Mouse (Mus musculus) kidney, adult 2 months (tissue): Measurements from ENCODE around the gene Ubap2l. TPM values are rescaled to one million over a fixed set of nuclear protein-coding genes. Genes with fewer than 3 reads are reported as not detected.

Source experiments
- DNase-seq: peaks from one replicate; pipeline ENCODE4 v3.0.0; 2021
- H3K27ac ChIP-seq: fragments of 200-500 bp; 2 replicates; pipeline ENCODE4 v1.5.1; 2012; ENCODE audit warnings: low read depth, low read length, control low read depth, inconsistent platforms; ENCODE audit not compliant: insufficient read depth
- H3K27me3 ChIP-seq: fragments of 200-500 bp; replicated peaks from 2 replicates; pipeline ENCODE4 v1.6.1; 2012; ENCODE audit warnings: mild to moderate bottlenecking, moderate library complexity, low read length, inconsistent platforms; ENCODE audit not compliant: control insufficient read depth, insufficient read depth
- H3K36me3 ChIP-seq: fragments of 200-500 bp; 2 replicates; pipeline ENCODE4 v1.6.1; 2012; ENCODE audit warnings: mild to moderate bottlenecking, moderate library complexity, low read length, inconsistent platforms; ENCODE audit not compliant: control insufficient read depth, insufficient read depth
- H3K4me1 ChIP-seq: fragments of 200-500 bp; 2 replicates; pipeline ENCODE4 v1.6.1; 2011; ENCODE audit warnings: low read length; ENCODE audit not compliant: control insufficient read depth, insufficient read depth
- H3K4me3 ChIP-seq: fragments of 200-500 bp; 2 replicates; pipeline ENCODE4 v1.5.1; 2011; ENCODE audit warnings: mild to moderate bottlenecking, low read depth, low read length, control low read depth; ENCODE audit not compliant: insufficient read depth
- CTCF ChIP-seq: fragments of 200-500 bp; conservative IDR thresholded peaks from 2 replicates; pipeline ENCODE4 v1.5.1; 2011; ENCODE audit warnings: low read depth, mild to moderate bottlenecking, control low read depth, low read length, moderate library complexity, mixed read lengths; ENCODE audit not compliant: insufficient read depth, insufficient read length
- POLR2A ChIP-seq: fragments of 200-500 bp; IDR thresholded peaks from one replicate; pipeline ENCODE4 v1.6.1; 2011; ENCODE audit warnings: low read depth, low read length, control low read depth
- WGBS: fragments of 180-500 bp; shearing (Covaris S2); methylation state at CpG from one replicate; pipeline ENCODE4 v1.1.7; 2018; 5-methylcytosine and 5-hydroxymethylcytosine counted together
- polyA plus RNA-seq: library from polyadenylated mRNA; depleted of rRNA; stranded (reverse); fragments of >200 nt; gene quantifications from 2 replicates; pipeline ENCODE4 v1.2.3, GENCODE M21; 2012

Gene Ubap2l
- polyA plus RNA-seq, 1 experiment = 108 TPM

- Histone ChIP-seq H3K4me3 (peak overlapping the region; percentile 69), H3K27me3 (no peaks in the 10 kb centered on the region), H3K27ac (peak overlapping the region; percentile 89), H3K4me1 (peaks cover 42% of the 10 kb centered on the region), H3K36me3 (no peaks in the 10 kb centered on the region)
- peak; percentile 77 for DNase-seq
- under 1% methylated on average over 53 of the region's 53 CpGs for WGBS
- TF ChIP-seq POLR2A = no peak
- TF ChIP-seq CTCF = no peak
Measured at GRCm38 (mm10) chr3:90079763-90080497, 27.5 kb upstream of the Ubap2l start.

- Histone ChIP-seq H3K36me3 (no peaks in the 10 kb centered on the region), H3K4me1 (peaks cover 35% of the 10 kb centered on the region), H3K4me3 (peak overlapping the region; percentile 69), H3K27me3 (no peaks in the 10 kb centered on the region), H3K27ac (peak overlapping the region; percentile 89)
- DNase-seq = peak; percentile 98
- TF ChIP-seq POLR2A = peak; percentile 56
- no peak for TF ChIP-seq CTCF
- 1% methylated on average over 33 of the region's 33 CpGs for WGBS
Measured at GRCm38 (mm10) chr3:90079133-90079762, 26.8 kb upstream of the Ubap2l start.

- 38% methylated on average over 5 of the region's 5 CpGs for WGBS
- H3K4me3 ChIP-seq = no peak overlapping the region
- DNase-seq = no peak
- no peaks in the 10 kb centered on the region for H3K36me3 ChIP-seq
- H3K27ac ChIP-seq = no peak overlapping the region
- no peaks in the 10 kb centered on the region for H3K27me3 ChIP-seq
- TF ChIP-seq POLR2A = no peak
- peaks cover 25% of the 10 kb centered on the region for H3K4me1 ChIP-seq
Measured at GRCm38 (mm10) chr3:90078224-90078623, 25.8 kb upstream of the Ubap2l start.

- peak; percentile 89 for DNase-seq
Measured at GRCm38 (mm10) chr3:90076921-90077716, 24.7 kb upstream of the Ubap2l start.

GRCm38 (mm10) chr3:90072294-90072693 is 19.9 kb upstream of the Ubap2l start, which contains the start of gene Tpm3:
Gene Tpm3, plus strand, starts transcription at chr3:90072649.
- Histone ChIP-seq H3K27me3 (no peaks in the 10 kb centered on the region), H3K4me1 (peaks cover 2% of the 10 kb centered on the region; the same call in 1 of the 2 replicates), H3K36me3 (no peaks in the 10 kb centered on the region), H3K27ac (no peak within 1 kb of the TSS), H3K4me3 (no peak within 1 kb of the TSS)
- no peak for DNase-seq
- 70% methylated on average over 4 of the region's 4 CpGs for WGBS
- TF ChIP-seq CTCF (no peak), POLR2A (no peak)

More at GRCm38 (mm10) chr3:90076921-90077716, 24.7 kb upstream of the Ubap2l start:
- 31% methylated on average over 5 of the region's 5 CpGs for WGBS
- H3K27me3 ChIP-seq = no peaks in the 10 kb centered on the region
- TF ChIP-seq CTCF (peak; percentile 64), POLR2A (no peak)
- H3K4me3 ChIP-seq = no peak overlapping the region
- H3K4me1 ChIP-seq = peaks cover 16% of the 10 kb centered on the region
- H3K27ac ChIP-seq = no peak overlapping the region
- H3K36me3 ChIP-seq = no peaks in the 10 kb centered on the region

GRCm38 (mm10) chr3:90069688-90070087 is 17.3 kb upstream of the Ubap2l start:
- Histone ChIP-seq H3K27ac (no peak overlapping the region), H3K27me3 (no peaks in the 10 kb centered on the region), H3K4me1 (no peaks in the 10 kb centered on the region), H3K36me3 (no peaks in the 10 kb centered on the region), H3K4me3 (no peak overlapping the region)
- 40% methylated on average over 7 of the region's 7 CpGs for WGBS
- no peak for DNase-seq
- TF ChIP-seq CTCF (no peak), POLR2A (no peak)
